7 mouse cellular contexts compared by ENCODE assay signal in genomic region chr17:28350466-28351352, GRCm38 (mm10). TPM values are rescaled to one million over a fixed set of nuclear protein-coding genes. Genes with fewer than 3 reads are reported as not detected.
DNase-seq lines count a peak whose midpoint lies in the region; ATAC-seq and TF ChIP-seq lines count a peak whose summit lies in the region.

TSS of gene Tead3 (minus strand) at chr17:28350817.

- H3K36me3 ChIP-seq in ES-E14 (ENCODE audit: control insufficient read depth, insufficient read depth, low read length, poor library complexity, severe bottlenecking): no peaks in the 10 kb centered on the region
- H3K36me3 ChIP-seq in hindbrain, embryonic 15.5 days: no peaks in the 10 kb centered on the region
- no peaks in the 10 kb centered on the region for H3K36me3 ChIP-seq in liver, embryonic 11.5 days (ENCODE audit: control insufficient read depth, insufficient read depth, low read length)

- H3K9ac ChIP-seq in ES-E14 (ENCODE audit: insufficient read depth, low read depth, low read length, poor library complexity, severe bottlenecking): peak within 1 kb of the TSS; percentile 79
- H3K9ac ChIP-seq in hindbrain, embryonic 15.5 days: peak within 1 kb of the TSS; percentile 55
- H3K9ac ChIP-seq in liver, embryonic 11.5 days (ENCODE audit: low read depth, low read length): peak within 1 kb of the TSS; percentile 74

- DNase-seq in ES-E14 (ENCODE audit: low read depth, low spot score): no peak
- DNase-seq in adrenal gland, postnatal 25 days: peak; percentile 87
- peak; percentile 56 to 64 for DNase-seq in gastrocnemius, adult 8-10 months (ENCODE audit: low spot score in 2 of 2)
- DNase-seq in liver, embryonic 11.5 days (ENCODE audit: low spot score): peak; percentile 91
- peak; percentile 71 for DNase-seq in naive thymus-derived CD4-positive, alpha-beta T cell, adult 2 months (ENCODE audit: low read depth)
- peak; percentile 54 to 61 for DNase-seq in thymus, adult 18-20 months

- peak within 1 kb of the TSS; percentile 45 for H3K27ac ChIP-seq in ES-E14 (ENCODE audit: insufficient read depth, low read depth, low read length, poor library complexity, severe bottlenecking)
- peak within 1 kb of the TSS; percentile 61 for H3K27ac ChIP-seq in hindbrain, embryonic 15.5 days (replicated peaks)
- peak within 1 kb of the TSS; percentile 95 for H3K27ac ChIP-seq in liver, embryonic 11.5 days (ENCODE audit: low read depth, low read length)

- peaks cover 15% of the 10 kb centered on the region for H3K27me3 ChIP-seq in hindbrain, embryonic 15.5 days
- peaks cover 21% of the 10 kb centered on the region for H3K27me3 ChIP-seq in liver, embryonic 11.5 days (replicated peaks; ENCODE audit: control insufficient read depth, insufficient read depth, low read length)

- no peaks in the 10 kb centered on the region for H3K9me3 ChIP-seq in ES-E14 (ENCODE audit: control insufficient read depth, insufficient read depth, low read depth, low read length)
- no peaks in the 10 kb centered on the region for H3K9me3 ChIP-seq in hindbrain, embryonic 15.5 days
- no peaks in the 10 kb centered on the region for H3K9me3 ChIP-seq in liver, embryonic 11.5 days (ENCODE audit: control insufficient read depth, low read length)

- H3K4me3 ChIP-seq in ES-E14 (ENCODE audit: insufficient read depth in 1 of 2, low read depth in 1 of 2, low read length in 2 of 2, poor library complexity in 1 of 2, severe bottlenecking in 1 of 2): peak within 1 kb of the TSS; percentile 73 to 93
- H3K4me3 ChIP-seq in hindbrain, embryonic 15.5 days: peak within 1 kb of the TSS; percentile 50
- H3K4me3 ChIP-seq in liver, embryonic 11.5 days (ENCODE audit: low read depth, low read length): peak within 1 kb of the TSS; percentile 81

- WGBS in hindbrain, embryonic 15.5 days: under 1% methylated on average over 62 of the region's 73 CpGs
- WGBS in liver, embryonic 11.5 days: under 1% methylated on average over 59 of the region's 73 CpGs

- H3K4me2 ChIP-seq in hindbrain, embryonic 15.5 days: peak within 1 kb of the TSS; percentile 98
- peak within 1 kb of the TSS; percentile 95 for H3K4me2 ChIP-seq in liver, embryonic 11.5 days

- peak; percentile 77 for ATAC-seq in hindbrain, embryonic 15.5 days (ENCODE audit: low FRiP score, low read depth)
- peak; percentile 78 for ATAC-seq in liver, embryonic 11.5 days (replicated peaks; ENCODE audit: low FRiP score)

- in situ Hi-C loops in ES-E14 (cut with MboI; ENCODE audit: low sequenced_read_pairs in 2 of 2, unreplicated experiment in 2 of 2): no loop called here

- peaks cover 2 to 37% of the 10 kb centered on the region in 2 experiments; a peak in 2 of 4 replicates for H3K4me1 ChIP-seq in ES-E14 (ENCODE audit: control insufficient read depth in 2 of 2, insufficient read depth in 2 of 2, low read length in 2 of 2, poor library complexity in 1 of 2)
- peaks cover 30% of the 10 kb centered on the region for H3K4me1 ChIP-seq in hindbrain, embryonic 15.5 days (replicated peaks)
- peaks cover 51% of the 10 kb centered on the region for H3K4me1 ChIP-seq in liver, embryonic 11.5 days (replicated peaks; ENCODE audit: control insufficient read depth, insufficient read depth, low read length)

TF ChIP-seq in ES-E14, 5 proteins besides CTCF, POLR2A, EP300 and RAD21:
- TF ChIP-seq ZNF384 (IDR thresholded peaks at IDR 0.05; ENCODE audit: low read depth, low read length) (no peak), CHD2 (IDR thresholded peaks at IDR 0.05; ENCODE audit: low read depth, low read length) (no peak), HCFC1 (IDR thresholded peaks at IDR 0.05; ENCODE audit: borderline replicate concordance, insufficient read depth, low read length) (no peak), ZC3H11A (IDR thresholded peaks at IDR 0.05; ENCODE audit: borderline replicate concordance, low read depth, low read length) (no peak), MAFK (IDR thresholded peaks at IDR 0.05; ENCODE audit: insufficient read depth, low read depth, low read length) (no peak)

RNA-seq across cellular contexts. Expression of gene Tead3, which starts in this region (rescaled TPM):
- 8.0 and 9.0 TPM in 2 replicates for total RNA-seq in ES-E14 (2012; rRNA removed)
- 10.4 and 13.6 TPM in 2 replicates for total RNA-seq in adrenal gland, postnatal 25 days (2021)
- total RNA-seq in gastrocnemius, adult 8-10 months (2022): 1 to 10 TPM; 3.2 to 5.7 (median 4.5) TPM
- 1.8 and 2.7 TPM in 2 replicates for polyA plus RNA-seq in hindbrain, embryonic 15.5 days (2015; fragmentation: Nextera tagmentation; extraction: Ambion mirVana)
- 4.3 and 4.6 TPM in 2 replicates for polyA plus RNA-seq in liver, embryonic 11.5 days (2014; fragmentation: Nextera tagmentation; extraction: Ambion mirVana)

Comparison
In these comparisons a context has a peak if more than half of its experiments do, and no peak if none do; other contexts are left out.
1. H3K27ac ChIP-seq: peak in every context shown above with its lines; median percentile 95 in liver, embryonic 11.5 days; 61 in hindbrain, embryonic 15.5 days; 45 in ES-E14.